Mouse (Mus musculus) adrenal gland, postnatal 10 days (tissue): ENCODE data around the gene Ush1g. TPM values are rescaled to one million over a fixed set of nuclear protein-coding genes. Genes with fewer than 3 reads are reported as not detected.

Source experiments
- DNase-seq: peaks from one replicate; pipeline ENCODE4 v3.0.0; 2021; ENCODE audit warnings: mixed read lengths
- total RNA-seq, 2 experiments: library from RNA; stranded (reverse); gene quantifications; 2 replicates each; pipeline ENCODE4 v1.2.3; 2021

Gene Ush1g
- total RNA-seq, 2 experiments from 2014 or later, result 0.39 to 1.00 TPM

GRCm38 (mm10) chr11:115288305-115288704, 33.5 kb downstream of the Ush1g start:
- DNase-seq, result no peak

GRCm38 (mm10) chr11:115287386-115287785, 34.5 kb downstream of the Ush1g start:
- DNase-seq, result no peak

- DNase-seq, result no peak
These were observed 35.4 kb downstream of the Ush1g start for GRCm38 (mm10) chr11:115286201-115286993.

- no peak for DNase-seq
These were observed 36.6 kb downstream of the Ush1g start for GRCm38 (mm10) chr11:115285282-115285681.

- DNase-seq, result no peak
These were observed 37.8 kb downstream of the Ush1g start for GRCm38 (mm10) chr11:115283891-115284620.

- no peak for DNase-seq
These were observed 38.4 kb downstream of the Ush1g start for GRCm38 (mm10) chr11:115283486-115283765.

GRCm38 (mm10) chr11:115282723-115283485, 38.9 kb downstream of the Ush1g start:
- no peak for DNase-seq

- no peak for DNase-seq
These were observed 39.5 kb downstream of the Ush1g start for GRCm38 (mm10) chr11:115282295-115282694.

GRCm38 (mm10) chr11:115279726-115280125, 42.1 kb downstream of the Ush1g start:
- no peak for DNase-seq

- DNase-seq, result no peak
These were observed 43.7 kb downstream of the Ush1g start for GRCm38 (mm10) chr11:115278176-115278575.

- no peak for DNase-seq
These were observed 44.3 kb downstream of the Ush1g start for GRCm38 (mm10) chr11:115277604-115277975.

GRCm38 (mm10) chr11:115276780-115277603, 44.8 kb downstream of the Ush1g start, which contains the start of gene Fdxr:
TSS of gene Fdxr (minus strand) at chr11:115277050.
- peak; percentile 99 for DNase-seq

GRCm38 (mm10) chr11:115275954-115276353, 45.9 kb downstream of the Ush1g start:
- DNase-seq, result no peak

- DNase-seq, result peak; percentile 74
These were observed 46.3 kb downstream of the Ush1g start for GRCm38 (mm10) chr11:115275509-115275908.

- no peak for DNase-seq
These were observed 47.1 kb downstream of the Ush1g start for GRCm38 (mm10) chr11:115274771-115275170.

GRCm38 (mm10) chr11:115274178-115274577, 47.7 kb downstream of the Ush1g start:
- no peak for DNase-seq

- no peak for DNase-seq
These were observed 48.1 kb downstream of the Ush1g start for GRCm38 (mm10) chr11:115273735-115274134.

- DNase-seq, result peak; percentile 75
These were observed 48.8 kb downstream of the Ush1g start for GRCm38 (mm10) chr11:115272894-115273498.

- DNase-seq, result no peak
These were observed 50.4 kb downstream of the Ush1g start for GRCm38 (mm10) chr11:115271481-115271880.

GRCm38 (mm10) chr11:115271052-115271451, 50.8 kb downstream of the Ush1g start:
- no peak for DNase-seq

GRCm38 (mm10) chr11:115270148-115270861, 51.5 kb downstream of the Ush1g start:
- DNase-seq, result peak; percentile 87
